Mouse (Mus musculus) liver, adult (tissue): ENCODE results near the gene Foxc1.

Experiments
- GATA4 ChIP-seq: IDR thresholded peaks from 2 replicates; pipeline ENCODE4 v1.6.1; 2014; ENCODE audit warnings: mild to moderate bottlenecking, low read length; ENCODE audit not compliant: insufficient replicate concordance

Foxc1 gene

GRCm38 (mm10) chr13:31800581-31801576 is 5.6 kb upstream of the Foxc1 start:
- TF ChIP-seq GATA4, result no peak

GRCm38 (mm10) chr13:31801703-31802305 is 4.6 kb upstream of the Foxc1 start:
- TF ChIP-seq GATA4, result no peak

- no peak for TF ChIP-seq GATA4
These were observed 4.0 kb upstream of the Foxc1 start for GRCm38 (mm10) chr13:31802447-31802846.

- no peak for TF ChIP-seq GATA4
These were observed 3.0 kb upstream of the Foxc1 start for GRCm38 (mm10) chr13:31803166-31804093.

- TF ChIP-seq GATA4, result no peak
These were observed 1.9 kb upstream of the Foxc1 start for GRCm38 (mm10) chr13:31804571-31804970.

GRCm38 (mm10) chr13:31805831-31806427 is 504 bp upstream of the Foxc1 start:
- no peak for TF ChIP-seq GATA4

- no peak for TF ChIP-seq GATA4
These were observed 680 bp downstream of the Foxc1 start for GRCm38 (mm10) chr13:31806890-31807735.

- no peak for TF ChIP-seq GATA4
These were observed 1.3 kb downstream of the Foxc1 start for GRCm38 (mm10) chr13:31807736-31808115.

- no peak for TF ChIP-seq GATA4
These were observed 1.8 kb downstream of the Foxc1 start for GRCm38 (mm10) chr13:31808116-31808803.

GRCm38 (mm10) chr13:31808804-31809420 is 2.5 kb downstream of the Foxc1 start:
- no peak for TF ChIP-seq GATA4

GRCm38 (mm10) chr13:31809701-31810100 is 3.3 kb downstream of the Foxc1 start:
- TF ChIP-seq GATA4, result no peak

- TF ChIP-seq GATA4, result no peak
These were observed 3.9 kb downstream of the Foxc1 start for GRCm38 (mm10) chr13:31810375-31810692.

- TF ChIP-seq GATA4, result no peak
These were observed 4.5 kb downstream of the Foxc1 start for GRCm38 (mm10) chr13:31810693-31811541.
